Mouse (Mus musculus): ENCODE data around the gene Ace.

Ace gene

GRCm38 (mm10) chr11:105967741-105968574, at the start of gene Ace:
Gene Ace, plus strand, starts transcription at chr11:105967945.
- DNase-seq (ENCODE audit: low spot score) = no peak

DNA sequence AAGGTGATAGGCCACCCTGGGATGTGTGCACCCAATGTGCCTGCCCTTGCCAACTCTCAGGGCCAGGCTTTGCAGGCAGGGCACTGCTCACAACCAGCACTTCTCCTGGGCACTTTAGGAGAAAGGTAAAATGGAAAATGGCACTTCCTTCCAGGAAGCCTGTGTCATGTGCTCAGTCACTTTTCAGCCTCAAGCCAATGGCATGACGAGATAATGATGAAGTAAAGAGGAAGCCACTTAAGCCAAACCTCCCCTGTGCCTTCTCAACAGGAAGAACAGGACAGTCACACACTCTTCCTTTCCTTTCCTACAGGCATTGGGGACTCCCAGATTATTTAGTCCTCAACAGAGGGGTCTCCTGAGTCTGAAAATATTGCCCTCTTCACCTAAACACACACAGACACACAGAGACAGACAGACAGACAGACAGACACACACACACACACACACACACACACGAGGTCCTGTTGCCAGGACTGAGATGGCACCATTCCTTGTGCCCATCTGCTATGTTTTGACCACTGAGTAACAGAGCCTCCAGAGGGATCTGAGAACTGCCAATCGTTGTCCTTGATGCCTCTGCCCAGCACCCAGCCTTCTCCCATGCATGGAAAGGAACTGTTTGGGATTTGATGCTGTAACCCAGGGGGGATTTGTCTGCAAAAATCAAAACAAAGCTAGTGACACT, 47.5 kb upstream of the Ace start:
- no peak for DNase-seq (ENCODE audit: low spot score)

GRCm38 (mm10) chr11:105920836-105921235, 46.9 kb upstream of the Ace start:
- DNase-seq (ENCODE audit: low spot score) = no peak

DNA sequence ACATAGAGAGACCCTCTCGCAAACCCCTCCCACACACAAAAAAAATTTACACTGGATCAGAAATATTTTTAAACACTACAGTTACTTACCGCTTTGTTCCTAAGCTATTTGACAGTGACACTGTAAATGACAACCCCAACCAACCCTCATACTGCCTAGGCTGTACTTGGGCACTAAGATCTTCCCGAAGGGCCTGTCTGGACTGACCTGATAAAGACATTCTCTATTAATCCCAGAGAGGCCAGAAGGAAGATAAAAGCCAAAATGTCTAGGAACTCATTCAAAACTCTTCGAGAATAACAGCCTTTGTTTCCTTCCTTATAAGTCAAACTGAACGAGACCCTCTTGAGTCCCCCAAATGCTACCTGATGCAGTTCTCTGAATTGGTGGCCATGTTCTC, 46.5 kb upstream of the Ace start:
- DNase-seq (ENCODE audit: low spot score) = no peak

DNA sequence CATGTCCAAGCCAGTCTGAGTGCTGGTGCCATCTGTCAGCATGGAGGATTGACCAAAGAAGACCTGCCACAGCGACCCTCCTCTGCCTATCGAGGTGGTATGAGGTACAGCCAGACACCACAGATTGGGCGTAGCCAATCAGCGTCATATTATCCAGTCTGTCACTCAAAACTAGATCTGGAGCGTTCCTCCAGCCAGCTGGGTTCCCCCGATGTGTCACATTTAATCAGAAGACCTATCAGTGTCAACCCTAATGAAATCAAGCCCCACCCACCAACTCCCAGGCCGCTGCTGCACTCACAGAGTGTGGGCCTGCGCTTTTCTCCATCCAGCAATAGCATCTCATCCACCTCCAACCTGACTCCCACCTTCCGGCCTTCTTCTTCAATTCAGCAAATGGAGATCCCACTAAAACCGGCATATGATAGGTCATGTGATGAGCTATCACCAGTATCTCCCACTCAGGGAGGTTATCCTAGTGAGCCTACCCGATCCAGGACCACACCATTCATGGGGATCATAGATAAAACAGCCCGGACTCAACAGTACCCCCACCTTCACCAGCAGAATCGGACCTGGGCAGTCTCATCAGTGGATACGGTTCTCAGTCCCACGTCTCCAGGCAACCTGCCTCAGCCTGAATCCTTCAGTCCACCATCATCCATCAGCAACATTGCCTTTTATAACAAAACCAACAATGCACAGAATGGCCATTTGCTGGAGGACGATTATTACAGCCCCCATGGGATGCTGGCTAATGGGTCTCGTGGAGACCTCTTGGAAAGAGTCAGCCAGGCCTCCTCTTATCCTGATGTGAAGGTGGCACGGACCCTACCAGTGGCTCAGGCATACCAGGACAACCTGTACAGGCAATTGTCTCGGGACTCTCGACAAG, 44.7 kb upstream of the Ace start:
- no peak for DNase-seq (ENCODE audit: low spot score)

- peak; percentile 58 for DNase-seq (ENCODE audit: low spot score)
These were observed 40.4 kb upstream of the Ace start for GRCm38 (mm10) chr11:105927065-105928030.

- no peak for DNase-seq (ENCODE audit: low spot score)
These were observed 39.6 kb upstream of the Ace start for GRCm38 (mm10) chr11:105928171-105928570.

DNA sequence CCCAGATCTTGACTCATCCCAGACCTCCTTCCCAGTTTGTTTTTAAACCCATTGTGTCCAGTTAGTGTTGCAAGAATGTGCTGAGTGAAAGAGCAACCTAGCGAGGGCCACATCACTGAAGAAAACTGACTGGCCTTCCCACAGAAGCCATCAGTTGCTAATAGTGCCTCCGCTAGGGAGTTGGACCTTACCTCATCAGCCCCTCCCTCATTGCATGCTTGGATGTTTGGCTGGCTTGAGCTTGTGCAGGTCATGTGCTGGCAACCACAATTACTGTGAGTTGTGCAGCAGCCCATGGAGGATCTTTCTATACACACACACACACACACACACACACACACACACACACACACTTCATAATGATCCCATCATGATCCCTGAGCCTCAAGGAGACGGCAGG, 36.4 kb upstream of the Ace start:
- no peak for DNase-seq (ENCODE audit: low spot score)

- no peak for DNase-seq (ENCODE audit: low spot score)
These were observed 34.0 kb upstream of the Ace start for GRCm38 (mm10) chr11:105933746-105934145.

GRCm38 (mm10) chr11:105934303-105934711, 33.4 kb upstream of the Ace start:
- DNase-seq (ENCODE audit: low spot score) = no peak

GRCm38 (mm10) chr11:105934816-105935215, 32.9 kb upstream of the Ace start:
- no peak for DNase-seq (ENCODE audit: low spot score)

- no peak for DNase-seq (ENCODE audit: low spot score)
These were observed 32.2 kb upstream of the Ace start for GRCm38 (mm10) chr11:105935496-105935895.

DNA sequence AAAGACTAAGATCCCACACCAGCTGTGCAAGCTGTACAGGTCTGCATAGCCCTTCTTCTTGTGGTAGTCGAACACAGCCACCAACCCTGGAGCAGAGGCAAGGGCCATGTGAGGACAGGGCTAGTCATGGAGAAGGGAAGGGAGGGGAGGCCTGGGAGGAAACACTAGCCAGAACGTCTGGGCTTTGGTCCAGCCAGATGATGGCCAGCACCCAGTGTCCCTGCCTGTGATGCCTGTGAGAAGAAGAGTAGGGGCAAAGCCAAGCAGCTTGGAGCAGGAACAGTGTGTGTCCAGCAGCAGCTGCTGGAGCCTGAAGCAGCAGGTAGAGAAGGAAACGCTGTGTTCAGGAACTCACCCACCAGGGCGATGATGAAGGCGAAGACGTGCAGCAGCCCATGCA, 31.5 kb upstream of the Ace start:
- no peak for DNase-seq (ENCODE audit: low spot score)

DNA sequence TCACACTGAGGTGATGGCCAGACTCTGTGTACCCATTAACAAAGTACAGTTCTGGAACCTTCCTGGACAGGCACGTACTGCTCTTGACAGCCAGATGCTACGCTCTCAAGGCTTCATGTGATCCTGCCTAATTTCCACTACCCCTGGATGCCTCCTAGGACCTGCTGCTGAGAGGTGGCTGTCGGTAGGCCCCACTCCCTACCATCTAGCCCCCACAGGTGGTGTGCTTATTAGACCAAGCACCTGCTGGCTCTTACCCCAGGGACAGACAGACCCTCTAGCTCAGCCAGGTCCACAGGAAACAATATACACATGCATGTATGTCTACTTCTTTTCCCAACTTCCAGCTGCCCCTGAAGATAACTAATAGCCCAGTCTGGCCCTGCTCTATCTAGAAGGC, 30.8 kb upstream of the Ace start:
- DNase-seq (ENCODE audit: low spot score) = no peak

- DNase-seq (ENCODE audit: low spot score) = no peak
These were observed 29.0 kb upstream of the Ace start for GRCm38 (mm10) chr11:105938771-105939170.

DNA sequence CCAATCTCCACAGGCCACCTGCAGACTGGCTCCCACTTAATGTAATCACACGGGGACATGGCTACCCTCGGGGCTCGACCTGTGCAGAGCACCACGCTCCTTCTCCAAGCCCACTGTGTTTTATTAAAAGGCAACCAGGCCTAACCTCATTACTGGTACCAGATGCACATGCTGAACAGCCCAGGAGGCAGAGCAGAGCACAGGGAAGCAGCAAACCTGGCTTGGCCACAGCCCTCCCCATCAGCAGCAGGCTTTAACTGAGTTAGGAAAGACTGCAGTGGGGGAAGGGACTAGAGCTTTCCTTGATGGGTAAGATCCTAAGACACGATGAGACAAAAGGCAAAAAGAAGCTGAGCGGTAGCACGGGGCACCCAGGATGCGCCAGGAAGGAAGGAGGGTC, 25.8 kb upstream of the Ace start:
- DNase-seq (ENCODE audit: low spot score) = no peak

GRCm38 (mm10) chr11:105943133-105944102, 24.3 kb upstream of the Ace start:
- no peak for DNase-seq (ENCODE audit: low spot score)

DNA sequence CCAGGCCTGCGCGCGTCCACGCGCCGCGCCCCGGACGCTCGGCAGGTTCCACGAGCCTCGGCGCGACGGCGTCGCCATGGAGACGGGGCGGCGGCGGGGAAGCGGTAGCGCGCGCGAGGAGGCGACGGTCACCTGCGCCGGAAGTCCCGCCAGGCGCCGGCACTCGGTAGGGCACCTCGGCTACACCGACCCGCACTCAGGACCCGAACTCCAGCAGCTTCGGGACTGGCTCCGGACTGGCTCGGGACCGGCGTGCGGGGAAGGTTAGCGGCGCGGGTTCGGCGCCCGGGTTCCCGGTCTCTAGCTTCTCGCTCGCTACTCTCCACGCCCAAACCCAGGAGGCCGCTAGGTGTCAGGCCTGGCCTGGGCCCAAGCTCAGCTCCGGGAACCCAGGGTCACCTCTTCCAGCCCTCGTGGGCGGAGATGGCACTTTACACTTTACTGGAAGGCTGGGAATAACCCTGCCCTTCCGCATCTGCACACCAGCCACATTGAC, 23.6 kb upstream of the Ace start:
- DNase-seq (ENCODE audit: low spot score) = peak; percentile 53

DNA sequence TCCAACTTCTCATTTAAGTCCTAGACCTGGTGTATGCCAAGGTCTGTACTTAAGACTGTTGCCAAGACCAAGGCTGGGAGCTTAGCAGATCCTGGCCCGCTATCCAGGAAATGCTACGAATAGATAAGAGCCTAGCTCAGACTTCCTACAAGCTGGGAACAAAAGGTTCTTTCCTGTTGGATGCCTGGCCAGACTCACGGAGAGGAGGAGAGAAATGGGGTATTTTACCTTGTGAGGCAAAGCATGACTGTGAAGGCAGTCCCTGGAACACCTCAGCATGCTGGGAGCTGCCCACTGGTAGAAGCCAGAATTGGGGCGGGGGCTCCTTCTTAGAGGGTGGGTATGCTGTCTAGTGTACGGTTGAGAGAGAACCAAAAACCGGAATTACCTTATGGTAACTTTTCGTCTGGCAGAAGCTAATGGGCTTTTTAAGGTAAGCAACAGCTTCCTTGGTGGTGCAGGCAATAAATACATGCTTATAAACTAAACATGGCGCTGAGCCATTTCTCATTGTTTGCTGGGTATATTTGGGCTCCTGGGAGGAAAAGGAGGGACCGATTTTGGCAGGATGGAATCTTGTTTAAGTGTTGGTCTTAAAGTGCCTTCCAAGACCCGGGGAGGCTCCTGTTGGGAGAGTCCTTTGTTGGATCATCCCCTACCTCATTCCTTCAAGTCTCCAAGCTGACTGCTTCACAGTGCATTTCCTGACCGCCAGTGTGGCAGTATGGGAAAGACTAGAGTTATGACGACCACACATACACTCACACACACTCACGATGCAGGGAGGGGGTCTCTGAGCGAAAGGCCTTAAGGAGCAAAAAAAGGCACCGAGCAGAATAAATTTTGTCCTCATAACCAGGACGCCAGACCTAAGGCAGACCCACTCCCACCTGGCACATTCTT, 22.7 kb upstream of the Ace start:
- no peak for DNase-seq (ENCODE audit: low spot score)
